Mouse (Mus musculus): ENCODE measurements around the gene Ifi203.

GRCm38 (mm10) chr1:173977622-173978021 lies 35.1 kb upstream of the Ifi203 start:
- TF ChIP-seq CTCF (conservative IDR thresholded peaks at IDR 0.05; ENCODE audit: insufficient read depth, insufficient read length, low read depth, low read length) (no peak), POLR2A (IDR thresholded peaks at IDR 0.05; ENCODE audit: low read depth, low read length) (no peak)

Data from kidney, adult 2 months (tissue).